Mouse (Mus musculus) subcutaneous adipose tissue, adult 2 months (tissue): Measurements from ENCODE around the gene Gm3629. TPM values are rescaled to one million over a fixed set of nuclear protein-coding genes. Genes with fewer than 3 reads are reported as not detected.

ENCODE experiments used
- polyA plus RNA-seq: library from polyadenylated mRNA; depleted of rRNA; stranded (reverse); fragments of >200 nt; gene quantifications from 2 replicates; pipeline ENCODE4 v1.2.3, GENCODE M21; 2012; ENCODE audit warnings: low replicate concordance; rRNA removed

Gm3629 gene
- 0.08 and 0.36 TPM in 2 replicates for polyA plus RNA-seq

DNA sequence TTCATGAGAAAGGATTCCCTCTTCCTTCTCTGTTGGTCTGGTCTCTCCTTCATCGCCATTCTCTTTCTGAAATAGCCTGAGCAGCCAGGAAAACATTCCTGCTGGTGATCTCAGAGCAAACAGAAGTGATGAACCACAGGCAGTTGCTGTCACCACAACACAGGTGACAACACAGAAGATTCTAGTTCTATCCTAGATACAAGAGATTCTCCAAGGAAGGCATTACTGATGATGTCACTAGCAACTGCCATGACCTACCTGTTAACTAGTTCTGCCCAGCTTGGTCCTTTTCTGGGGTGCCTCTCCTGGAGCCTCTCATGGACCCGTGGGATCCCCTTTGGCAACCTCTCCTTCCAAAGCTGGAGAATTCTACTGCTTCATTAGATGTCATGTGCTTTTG lies at the start of gene Gm3629:
Gene Gm3629, minus strand, starts transcription at position 101 of the 400 bp plus-strand sequence.

DNA sequence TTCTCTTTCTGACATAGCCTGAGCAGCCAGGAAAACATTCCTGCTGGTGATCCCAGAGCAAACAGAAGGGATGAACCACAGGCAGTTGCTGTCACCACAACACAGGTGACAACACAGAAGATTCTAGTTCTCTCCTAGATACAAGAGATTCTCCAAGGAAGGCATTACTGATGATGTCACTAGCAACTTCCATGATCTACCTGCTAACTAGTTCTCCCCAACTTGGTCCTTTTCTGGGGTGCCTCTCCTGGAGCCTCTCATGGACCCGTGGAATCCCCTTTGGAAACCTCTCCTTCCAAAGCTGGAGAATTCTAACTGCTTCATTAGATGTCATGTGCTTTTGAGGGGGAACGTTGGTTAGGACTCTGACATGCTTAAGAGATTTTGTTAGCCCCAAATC lies 31.9 kb upstream of the Gm3629 start, which contains the start of gene Gm3460:
Gene Gm3460, minus strand, starts transcription at position 101 of the 400 bp plus-strand sequence.

DNA sequence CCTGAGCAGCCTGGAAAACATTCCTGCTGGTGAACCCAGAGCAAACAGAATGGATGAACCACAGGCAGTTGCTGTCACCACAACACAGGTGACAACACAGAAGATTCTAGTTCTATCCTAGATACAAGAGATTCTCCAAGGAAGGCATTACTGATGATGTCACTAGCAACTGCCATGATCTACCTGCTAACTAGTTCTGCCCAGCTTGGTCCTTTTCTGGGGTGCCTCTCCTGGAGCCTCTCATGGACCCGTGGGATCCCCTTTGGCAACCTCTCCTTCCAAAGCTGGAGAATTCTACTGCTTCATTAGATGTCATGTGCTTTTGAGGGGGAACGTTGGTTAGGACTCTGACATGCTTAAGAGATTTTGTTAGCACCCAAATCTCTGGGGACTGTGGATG lies 53.2 kb downstream of the Gm3629 start, which contains the start of gene Gm8356:
Gene Gm8356, minus strand, starts transcription at position 101 of the 400 bp plus-strand sequence.

Other genes with a start within 250 kb of the Gm3629 start
- not detected in 2 replicates for gene Gm3618, start 246.9 kb downstream of the Gm3629 start, polyA plus RNA-seq
- not detected in 2 replicates for gene Gm16440, start 200.3 kb downstream of the Gm3629 start, polyA plus RNA-seq
- gene Gm3591, start 178.1 kb downstream of the Gm3629 start, polyA plus RNA-seq = 0.26 and 2.8 TPM in 2 replicates
- gene Gm3594, start 146.0 kb downstream of the Gm3629 start, polyA plus RNA-seq = not detected in 2 replicates
- not detected in 2 replicates for gene Gm8356, start 53.3 kb downstream of the Gm3629 start, polyA plus RNA-seq
- gene Gm3460, start 31.8 kb upstream of the Gm3629 start, polyA plus RNA-seq = not detected in 2 replicates
- not detected in 2 replicates for gene Gm10251, start 93.6 kb upstream of the Gm3629 start, polyA plus RNA-seq
- gene Gm8050, start 129.6 kb upstream of the Gm3629 start, polyA plus RNA-seq = not detected in 2 replicates
- gene Gm3636, start 151.7 kb upstream of the Gm3629 start, polyA plus RNA-seq = 0.21 and 0.75 TPM in 2 replicates
- gene Gm8362, start 183.8 kb upstream of the Gm3629 start, polyA plus RNA-seq = not detected in 2 replicates
- gene Gm3642, start 249.7 kb upstream of the Gm3629 start, polyA plus RNA-seq = not detected in 2 replicates